Mouse (Mus musculus): ENCODE results near the gene Pik3r2.
A peak's percentile ranks its signal among the peaks of the same experiment; 100 is the strongest.

The Pik3r2 gene

GRCm38 (mm10) chr8:70801156-70801555 lies 24.6 kb upstream of the Pik3r2 start:
- DNase-seq (ENCODE audit: low spot score) = no peak

DNA sequence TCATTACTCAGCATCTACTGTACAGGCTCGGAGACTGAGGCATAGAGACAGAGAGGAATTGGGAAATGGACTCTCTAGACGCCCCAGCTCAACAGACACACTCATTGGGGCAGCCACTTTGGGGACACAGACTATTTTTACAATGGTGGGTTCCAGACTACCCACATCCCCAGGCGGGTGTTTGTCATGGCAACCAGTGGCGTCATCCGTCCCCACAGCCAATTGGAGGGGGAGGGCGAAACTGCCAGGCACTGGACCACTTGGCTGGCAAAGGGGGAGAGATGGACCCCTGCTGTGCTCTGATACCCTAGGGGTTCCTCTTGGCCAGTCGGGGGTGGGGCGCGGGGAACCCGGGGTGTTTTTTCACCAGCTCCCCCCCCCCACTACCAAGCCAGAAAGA lies 24.1 kb upstream of the Pik3r2 start:
- DNase-seq (ENCODE audit: low spot score) = no peak

DNA sequence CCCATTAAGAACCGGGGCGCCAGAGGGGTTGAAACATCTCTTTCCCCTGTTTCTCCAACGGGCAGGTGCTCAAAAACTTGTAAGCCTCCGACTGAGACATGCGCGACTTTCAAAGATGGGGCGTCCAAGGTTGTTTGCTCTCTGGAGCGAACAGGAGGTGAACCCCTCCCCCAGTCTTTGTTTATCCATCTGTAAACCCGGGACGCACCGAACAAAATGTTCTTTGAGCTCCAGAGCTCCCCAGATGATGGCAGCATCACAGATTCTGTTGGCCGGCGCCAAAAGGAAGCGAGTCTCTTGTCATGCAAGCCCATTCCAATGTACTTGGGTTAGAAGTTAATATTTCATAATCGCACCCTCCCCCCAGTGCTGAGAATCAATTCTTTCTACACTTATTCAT lies 21.8 kb upstream of the Pik3r2 start:
- DNase-seq (ENCODE audit: low spot score) = no peak

DNA sequence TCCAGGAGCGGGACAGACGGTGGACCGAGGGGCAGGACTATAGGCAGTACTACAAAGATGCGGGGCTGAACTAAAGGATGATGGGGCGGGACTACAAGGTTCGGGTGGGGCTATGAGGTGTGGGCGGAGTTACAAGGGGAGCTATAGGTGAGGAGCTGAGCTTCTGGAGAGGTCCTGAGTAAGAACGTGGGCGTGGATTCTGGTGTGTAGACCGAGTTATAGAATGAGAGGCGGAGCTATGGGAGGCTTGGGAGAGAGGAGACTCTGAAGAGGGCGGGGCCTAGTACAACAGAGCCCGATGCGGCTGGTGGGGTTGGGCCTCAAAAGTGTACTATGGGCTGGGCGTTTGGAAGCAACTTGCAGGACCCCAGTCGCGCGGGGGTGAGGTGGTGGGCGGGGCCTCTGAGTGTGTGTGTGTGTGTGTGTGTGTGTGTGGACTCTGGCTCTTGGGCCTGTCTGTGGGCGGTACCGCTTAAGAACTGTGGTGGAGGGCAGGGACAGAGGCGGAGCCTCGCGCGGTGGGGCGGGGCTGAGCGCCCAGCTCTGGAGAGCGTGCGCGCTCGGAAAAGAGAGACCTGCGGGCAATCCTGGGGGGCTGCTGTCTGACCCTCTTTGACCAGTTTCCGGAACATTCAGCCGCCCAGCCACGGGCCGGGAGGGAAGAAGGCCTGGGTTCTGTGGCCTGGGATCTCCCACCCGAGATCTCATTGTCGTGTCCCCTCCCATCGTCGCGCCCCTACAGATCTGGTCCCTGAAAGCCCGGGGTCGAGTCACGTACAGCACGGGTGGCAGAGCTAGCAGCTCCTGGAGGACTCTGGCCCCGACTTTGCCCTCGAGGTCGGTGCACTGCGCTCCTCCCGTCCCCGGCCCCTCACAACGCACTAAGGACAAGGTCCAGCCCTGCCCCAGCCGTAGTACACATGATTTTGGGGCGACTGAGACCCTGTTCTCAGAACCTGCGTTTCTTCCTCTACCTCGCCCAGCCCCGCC lies 20.9 kb upstream of the Pik3r2 start:
- peak; percentile 80 for DNase-seq (ENCODE audit: low spot score)

GRCm38 (mm10) chr8:70796403-70797080 lies 20.0 kb upstream of the Pik3r2 start:
- no peak for DNase-seq (ENCODE audit: low spot score)

DNA sequence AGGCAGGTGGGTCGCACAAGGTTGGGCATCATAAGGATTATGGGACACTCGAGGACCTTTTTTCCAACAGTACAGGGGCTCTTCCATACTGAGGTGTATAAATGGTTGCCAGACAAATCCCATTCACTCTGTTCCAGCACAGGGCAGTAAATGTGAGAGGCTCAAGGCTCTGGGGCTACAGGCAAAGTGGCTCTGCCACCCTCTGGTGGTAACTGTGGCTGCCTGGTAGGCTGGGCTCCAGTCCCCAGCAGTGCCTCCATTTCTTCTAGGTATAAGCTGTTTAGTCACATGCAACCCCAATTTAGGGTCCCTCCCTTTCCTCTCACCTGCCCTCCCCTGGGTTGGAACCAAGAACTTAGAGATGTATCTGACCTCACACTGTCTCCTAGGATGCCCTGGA lies 18.9 kb upstream of the Pik3r2 start:
- DNase-seq (ENCODE audit: low spot score) = no peak

DNA sequence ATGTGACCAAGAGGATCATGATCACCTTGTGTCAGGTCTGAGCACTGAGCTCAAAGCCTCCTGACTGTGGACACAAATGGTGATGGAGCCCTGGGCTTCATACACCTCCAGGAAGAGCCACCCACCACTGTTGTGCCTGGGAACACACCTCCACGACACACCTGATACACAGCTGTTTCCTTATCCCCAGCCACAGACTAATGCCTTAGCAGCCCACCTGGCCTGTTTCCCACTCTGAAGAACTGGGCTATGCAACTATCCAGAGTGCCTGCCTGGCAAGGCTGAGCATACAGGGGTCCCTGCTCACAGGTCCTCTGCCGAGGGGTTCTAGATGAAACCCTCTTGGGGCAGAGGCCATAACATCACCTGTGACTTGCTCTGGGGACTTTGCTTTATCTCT lies 17.7 kb upstream of the Pik3r2 start:
- DNase-seq (ENCODE audit: low spot score) = no peak

GRCm38 (mm10) chr8:70792700-70793099 lies 16.2 kb upstream of the Pik3r2 start:
- no peak for DNase-seq (ENCODE audit: low spot score)

GRCm38 (mm10) chr8:70791975-70792691 lies 15.6 kb upstream of the Pik3r2 start:
- peak; percentile 94 for DNase-seq (ENCODE audit: low spot score)

GRCm38 (mm10) chr8:70791294-70791701 lies 14.8 kb upstream of the Pik3r2 start:
- peak; percentile 52 for DNase-seq (ENCODE audit: low spot score)

- no peak for DNase-seq (ENCODE audit: low spot score)
Observed at GRCm38 (mm10) chr8:70790846-70791245, 14.3 kb upstream of the Pik3r2 start.

GRCm38 (mm10) chr8:70789046-70789445 lies 12.5 kb upstream of the Pik3r2 start:
- DNase-seq (ENCODE audit: low spot score) = no peak

DNA sequence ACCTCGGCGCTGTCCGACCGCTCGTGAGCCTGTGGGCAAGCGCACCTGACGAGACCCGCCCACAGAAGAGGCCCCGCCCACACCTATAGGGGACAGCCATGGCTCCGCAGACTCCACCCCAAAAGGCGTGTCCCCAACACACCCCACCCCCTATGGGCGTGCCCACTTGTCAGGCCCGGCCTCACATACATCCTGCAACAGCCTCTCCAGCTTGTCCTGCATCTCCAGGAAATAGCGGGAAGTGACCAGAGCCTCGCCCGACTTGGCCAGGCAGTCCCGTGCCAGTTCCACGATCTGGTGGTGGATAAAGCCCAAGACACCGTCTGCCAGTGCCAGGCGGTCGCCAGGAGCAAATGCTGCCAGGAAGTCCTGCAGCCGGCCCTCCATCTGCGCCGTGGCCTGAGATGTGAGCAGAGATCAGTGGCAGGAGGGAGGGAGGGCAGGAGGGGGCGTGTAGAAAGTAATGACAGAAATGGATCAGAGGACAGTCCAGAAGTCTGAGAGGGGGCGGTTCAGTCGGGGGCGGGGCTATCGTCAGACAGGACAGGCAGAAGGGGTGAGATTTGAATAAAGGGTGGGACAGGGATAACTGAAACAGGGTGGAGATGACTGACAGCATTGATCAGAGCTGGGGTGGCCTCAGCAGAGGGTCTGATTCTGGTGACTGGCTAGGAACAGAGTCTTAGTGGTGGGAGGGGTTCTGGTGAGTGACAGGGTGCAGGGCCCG lies 11.6 kb upstream of the Pik3r2 start:
- no peak for DNase-seq (ENCODE audit: low spot score)

DNA sequence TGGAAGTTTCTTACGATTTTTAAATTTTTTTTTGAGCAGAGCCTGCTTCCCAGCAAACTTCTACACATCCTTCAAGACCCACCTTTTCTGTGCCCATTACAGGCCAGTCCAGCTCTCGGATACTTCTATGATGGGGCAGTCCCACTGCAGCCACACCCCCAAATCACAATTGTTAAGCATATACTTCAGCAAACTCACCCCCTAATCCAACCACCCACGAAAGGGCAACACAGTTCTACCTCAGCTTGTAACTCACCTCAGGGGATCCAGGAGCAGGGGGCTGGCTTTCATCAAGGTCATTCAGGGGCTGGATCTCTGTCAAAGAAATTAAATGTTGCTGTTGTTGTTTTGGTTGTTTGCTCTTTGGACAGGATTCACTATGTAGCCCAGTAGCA lies 10.5 kb upstream of the Pik3r2 start:
- DNase-seq (ENCODE audit: low spot score) = no peak

DNA sequence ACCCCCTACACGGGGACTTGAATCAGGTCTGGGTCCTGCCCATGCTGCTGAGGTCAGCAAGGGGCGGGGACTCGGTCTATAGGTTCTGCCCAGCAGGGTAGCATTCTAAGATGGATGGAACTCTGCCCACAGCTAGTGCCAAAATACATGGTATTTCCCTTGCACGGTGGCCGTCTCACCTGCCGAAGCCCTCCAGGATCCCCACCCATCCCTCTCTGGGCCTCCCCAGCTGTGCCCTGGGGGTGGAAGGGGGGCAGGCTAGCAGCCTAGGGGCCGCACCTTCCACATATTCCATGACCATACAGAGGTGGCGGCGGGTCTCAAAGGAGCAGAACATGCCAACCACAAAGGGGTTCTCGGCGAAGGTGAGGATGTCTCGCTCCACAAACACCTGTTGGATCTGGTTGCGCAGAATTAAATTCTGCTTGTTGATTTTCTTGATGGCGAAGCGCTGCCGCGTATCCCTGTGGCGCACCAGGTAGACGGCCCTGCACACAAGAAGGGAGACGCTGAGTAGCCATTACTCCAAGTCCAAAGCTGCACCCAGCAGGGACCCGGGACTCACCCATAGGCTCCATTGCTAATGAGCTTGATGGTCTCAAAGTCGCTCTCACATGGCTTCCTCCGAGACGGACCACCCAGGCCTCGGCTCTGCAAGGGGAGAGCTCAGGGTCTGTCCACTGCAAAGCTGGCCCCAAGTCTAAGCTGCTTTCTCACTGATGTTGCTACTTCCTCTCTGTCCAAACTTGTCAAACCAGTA lies 10.0 kb upstream of the Pik3r2 start:
- no peak for DNase-seq (ENCODE audit: low spot score)

DNA sequence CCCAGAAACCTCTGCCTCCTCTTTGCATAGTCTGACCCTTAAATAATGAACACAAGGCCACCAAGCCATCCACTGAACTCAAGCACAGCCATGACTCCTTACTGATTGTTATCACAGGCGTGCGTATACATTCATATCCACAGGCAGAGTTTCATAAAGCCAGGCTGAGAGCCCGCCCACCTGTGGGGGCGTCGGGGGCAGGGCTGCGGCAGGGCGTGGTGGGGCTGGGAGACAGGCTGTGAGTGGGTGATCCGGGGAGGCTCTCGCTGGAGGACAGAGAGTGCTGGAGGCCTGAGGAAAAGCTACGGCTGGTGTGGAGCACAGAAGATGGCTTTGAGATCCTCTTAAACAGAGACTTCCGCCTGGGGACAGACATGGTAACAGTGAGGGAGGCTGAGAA lies 3.6 kb upstream of the Pik3r2 start:
- no peak for DNase-seq (ENCODE audit: low spot score)

GRCm38 (mm10) chr8:70775851-70776495 lies 540 bp downstream of the Pik3r2 start:
- DNase-seq (ENCODE audit: low spot score) = no peak

GRCm38 (mm10) chr8:70775227-70775626 lies 1.3 kb downstream of the Pik3r2 start:
- no peak for DNase-seq (ENCODE audit: low spot score)

GRCm38 (mm10) chr8:70774740-70775139 lies 1.8 kb downstream of the Pik3r2 start:
- no peak for DNase-seq (ENCODE audit: low spot score)

GRCm38 (mm10) chr8:70773833-70774232 lies 2.7 kb downstream of the Pik3r2 start:
- DNase-seq (ENCODE audit: low spot score) = no peak

- no peak for DNase-seq (ENCODE audit: low spot score)
Observed at GRCm38 (mm10) chr8:70773410-70773809, 3.1 kb downstream of the Pik3r2 start.

All from spleen, adult 12 weeks (tissue).